Mouse (Mus musculus): Measurements from ENCODE around the gene Tnr.

DNA sequence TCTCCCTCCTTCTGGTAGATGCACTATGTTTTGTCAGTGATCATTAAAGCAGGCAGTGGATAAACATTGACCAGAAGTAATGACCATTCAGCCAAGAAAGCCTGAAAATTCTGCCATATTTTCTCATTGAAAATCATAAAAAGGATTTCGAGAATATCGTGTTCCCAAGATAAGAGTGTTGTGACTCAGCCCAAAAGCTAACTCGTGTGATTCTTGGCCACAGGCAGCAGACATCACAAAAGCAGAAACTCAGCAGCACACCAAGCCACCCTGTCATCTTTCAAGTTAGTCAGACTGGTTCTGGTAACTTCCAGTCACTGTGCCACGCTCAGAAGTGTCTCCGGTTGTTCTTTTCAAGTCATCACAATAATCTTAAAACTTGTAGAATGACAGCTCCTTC lies 367.0 kb downstream of the Tnr start:
- TF ChIP-seq CTCF (IDR thresholded peaks at IDR 0.05; ENCODE audit: low read depth, low read length) = no peak
- TF ChIP-seq POLR2A (IDR thresholded peaks at IDR 0.05; ENCODE audit: borderline replicate concordance, low read depth, low read length) = no peak

All from bone marrow macrophage, adult 2 months (primary cell).